Mouse (Mus musculus): ENCODE results near the gene Rcor1.
"Not testable (repeated sequence)": the region's sequence is repeated elsewhere in the genome, so short reads cannot be mapped to it uniquely, and the experiment has no call there.

Rcor1 gene

DNA sequence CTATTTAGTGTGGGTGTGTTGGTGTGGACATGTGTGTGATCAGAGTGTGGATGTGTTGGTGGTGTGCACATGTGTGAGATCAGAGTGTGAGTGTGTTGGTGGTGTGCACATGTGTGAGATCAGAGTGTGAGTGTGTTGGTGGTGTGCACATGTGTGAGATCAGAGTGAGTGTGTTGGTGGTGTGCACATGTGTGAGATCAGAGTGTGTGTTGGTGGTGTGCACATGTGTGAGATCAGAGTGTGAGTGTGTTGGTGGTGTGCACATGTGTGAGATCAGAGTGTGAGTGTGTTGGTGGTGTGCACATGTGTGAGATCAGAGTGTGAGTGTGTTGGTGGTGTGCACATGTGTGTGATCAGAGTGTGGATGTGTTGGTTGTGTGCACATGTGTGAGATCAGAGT, 30.1 kb downstream of the Rcor1 start:
- not testable (repeated sequence) for DNase-seq (ENCODE audit: low spot score)

GRCm38 (mm10) chr12:111071009-111071408, 31.9 kb downstream of the Rcor1 start:
- no peak for DNase-seq (ENCODE audit: low spot score)

- DNase-seq (ENCODE audit: low spot score): no peak
These were observed 32.5 kb downstream of the Rcor1 start for GRCm38 (mm10) chr12:111071477-111072152.

- DNase-seq (ENCODE audit: low spot score): no peak
These were observed 37.3 kb downstream of the Rcor1 start for GRCm38 (mm10) chr12:111076385-111076965.

DNA sequence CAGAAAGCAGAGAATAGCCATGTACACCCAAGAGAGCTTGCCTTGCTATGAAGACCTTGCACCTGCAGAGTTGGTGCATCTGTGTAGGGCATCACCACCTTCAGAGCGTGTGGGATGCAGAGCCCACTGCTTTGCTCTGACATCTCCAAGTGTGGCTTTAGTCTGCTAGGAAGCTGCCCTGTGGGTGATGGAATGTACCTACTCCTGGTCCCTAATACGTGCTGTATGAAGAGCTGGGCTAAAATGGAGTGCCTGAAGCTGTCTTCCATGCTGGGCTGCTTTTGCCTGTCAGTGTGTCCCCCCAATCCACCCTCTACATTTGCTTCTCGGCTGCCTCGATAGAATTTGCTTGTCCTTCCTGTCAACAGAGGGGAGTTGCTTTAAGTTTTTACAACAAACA, 46.4 kb downstream of the Rcor1 start:
- no peak for DNase-seq (ENCODE audit: low spot score)

DNA sequence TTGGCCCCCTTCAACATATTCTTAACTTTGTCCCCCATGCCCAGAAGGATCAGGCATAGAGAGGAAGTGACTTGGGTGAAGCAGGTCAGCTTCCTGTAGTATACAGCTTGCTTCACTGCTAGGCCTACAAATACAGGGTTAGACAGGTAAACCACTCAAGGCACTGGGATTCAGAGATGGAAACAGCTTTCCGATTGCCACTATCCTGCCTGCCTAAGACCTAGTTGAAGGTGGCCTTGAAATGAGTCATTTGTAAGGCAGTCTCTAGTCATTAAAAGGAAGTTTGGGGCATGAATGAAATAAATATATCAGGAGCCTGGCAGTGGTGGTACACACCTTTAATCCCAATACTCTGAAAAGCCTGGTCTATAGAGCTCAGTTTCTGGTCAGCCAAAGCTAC, 47.9 kb downstream of the Rcor1 start:
- no peak for DNase-seq (ENCODE audit: low spot score)

- peak; percentile 88 for DNase-seq (ENCODE audit: low spot score)
These were observed 49.0 kb downstream of the Rcor1 start for GRCm38 (mm10) chr12:111088186-111088585.

- no peak for DNase-seq (ENCODE audit: low spot score)
These were observed 49.6 kb downstream of the Rcor1 start for GRCm38 (mm10) chr12:111088731-111089141.

DNA sequence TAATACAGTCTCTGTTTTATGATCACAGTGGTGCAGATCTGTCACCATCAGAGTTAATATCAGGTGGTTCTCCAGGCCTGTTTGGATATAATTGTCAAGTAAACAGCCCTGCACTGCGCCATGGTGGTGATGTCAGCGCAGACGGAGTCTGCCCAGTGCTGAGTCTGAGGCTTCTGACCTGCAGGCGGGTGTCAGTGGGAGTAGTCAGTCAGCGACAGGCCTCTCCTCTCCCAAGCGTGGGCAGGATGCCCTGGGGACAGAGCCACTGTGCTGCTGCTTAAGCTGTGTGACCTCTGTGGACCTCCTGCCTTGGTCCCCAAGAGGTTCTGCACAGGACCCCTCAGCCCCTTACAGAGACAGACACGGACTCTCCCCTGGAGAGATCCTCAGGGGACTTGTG, 50.0 kb downstream of the Rcor1 start:
- no peak for DNase-seq (ENCODE audit: low spot score)

- DNase-seq (ENCODE audit: low spot score): no peak
These were observed 51.6 kb downstream of the Rcor1 start for GRCm38 (mm10) chr12:111090801-111091200.

DNA sequence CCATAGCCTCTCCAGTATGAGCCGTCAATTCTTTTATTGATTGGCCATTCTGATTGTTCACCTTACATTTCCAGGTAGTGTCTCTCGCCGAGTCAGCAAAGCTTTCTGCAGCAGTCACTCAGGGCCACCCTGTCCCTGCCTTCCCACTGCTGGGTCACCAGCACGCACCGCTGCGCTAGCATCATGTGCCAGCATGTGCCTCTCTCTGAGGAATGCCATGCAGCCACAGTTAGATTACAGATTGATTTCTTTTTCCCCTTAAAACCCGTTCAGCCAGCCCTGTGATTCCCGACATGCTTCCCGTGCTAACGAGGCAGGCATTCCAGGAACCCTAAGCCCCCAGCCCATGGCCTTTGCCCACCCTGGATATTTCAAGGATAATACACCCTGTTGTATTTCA, 52.8 kb downstream of the Rcor1 start:
- no peak for DNase-seq (ENCODE audit: low spot score)

DNA sequence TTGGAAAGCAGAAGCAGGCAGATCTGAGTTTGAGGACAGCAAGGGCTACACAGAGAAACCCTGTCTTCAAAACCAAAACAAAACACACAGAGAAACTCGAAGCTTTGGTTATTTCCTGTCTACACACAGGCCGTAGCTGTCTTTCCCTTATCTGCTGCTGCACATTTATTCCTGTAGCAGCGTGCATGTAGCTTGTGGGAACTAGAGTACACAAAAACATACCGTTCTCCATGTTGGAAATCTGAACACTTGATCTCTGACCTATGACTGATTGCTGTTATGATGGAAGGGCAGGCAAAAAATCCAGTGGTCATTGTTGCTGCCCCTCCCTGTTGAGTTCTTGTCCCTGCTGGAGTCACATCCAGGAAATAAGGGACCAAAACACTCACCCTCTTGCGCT, 54.9 kb downstream of the Rcor1 start:
- peak; percentile 25 for DNase-seq (ENCODE audit: low spot score)

- no peak for DNase-seq (ENCODE audit: low spot score)
These were observed 55.9 kb downstream of the Rcor1 start for GRCm38 (mm10) chr12:111095086-111095485.

- DNase-seq (ENCODE audit: low spot score): no peak
These were observed 57.1 kb downstream of the Rcor1 start for GRCm38 (mm10) chr12:111096249-111096648.

DNA sequence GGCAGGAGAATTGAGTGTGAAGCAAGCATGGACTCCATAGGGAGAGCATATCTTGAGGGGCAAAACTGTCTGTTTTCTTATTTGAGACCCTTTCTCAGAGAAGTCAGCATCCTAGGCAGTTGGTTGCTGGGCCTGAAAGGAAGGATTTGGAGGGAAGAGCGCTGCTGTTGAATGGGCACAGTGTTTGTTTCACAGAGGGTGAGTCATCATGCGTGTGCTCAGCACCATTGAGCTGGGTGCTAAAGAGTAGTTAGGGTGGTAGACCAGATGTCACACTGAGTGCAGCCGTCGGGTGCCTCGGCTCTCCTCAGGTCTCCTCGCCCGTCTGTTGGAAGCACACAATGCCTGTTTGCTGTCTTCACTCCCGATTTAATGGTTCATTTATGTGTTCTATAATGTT, 57.9 kb downstream of the Rcor1 start:
- DNase-seq (ENCODE audit: low spot score): no peak

DNA sequence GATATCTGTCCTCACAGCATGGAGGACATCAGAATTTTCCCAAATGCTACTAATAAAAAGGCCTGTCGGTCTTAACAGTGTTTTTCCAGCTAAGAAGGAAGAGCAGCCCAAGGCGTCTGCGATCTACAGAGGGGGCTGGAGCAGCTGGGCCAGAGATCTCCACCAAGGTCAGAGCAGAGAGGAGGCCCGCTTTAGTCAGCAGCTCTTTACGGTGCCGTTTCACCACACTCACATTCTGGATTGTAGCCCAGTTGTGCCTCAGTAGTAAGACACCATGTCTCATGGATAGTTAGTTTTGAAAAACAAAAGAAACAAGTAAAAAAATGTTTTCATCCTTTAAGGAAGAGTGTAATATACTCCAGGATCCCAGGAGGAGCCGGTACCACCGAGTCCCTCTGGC, 72.0 kb downstream of the Rcor1 start:
- DNase-seq (ENCODE audit: low spot score): no peak

DNA sequence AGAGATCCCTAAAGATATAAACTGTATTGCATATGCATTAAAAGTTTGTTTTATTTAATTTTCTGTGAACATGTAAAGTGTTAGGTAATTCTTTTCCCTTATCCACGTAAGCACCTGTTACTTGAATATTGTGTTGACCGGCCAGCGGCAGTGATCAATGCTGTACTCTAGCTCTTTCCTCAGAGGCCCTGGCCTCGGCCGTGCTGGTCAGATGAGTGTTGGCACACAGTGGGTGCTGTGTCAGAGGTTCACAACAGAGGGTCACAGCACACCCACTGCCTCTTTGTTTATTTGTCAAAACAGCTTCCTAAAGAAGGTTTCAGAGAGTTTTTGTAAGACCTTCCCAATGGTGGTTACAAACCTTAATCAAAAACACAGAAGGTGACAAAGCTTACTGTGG, 75.4 kb downstream of the Rcor1 start:
- no peak for DNase-seq (ENCODE audit: low spot score)

GRCm38 (mm10) chr12:111119506-111120085, 80.4 kb downstream of the Rcor1 start:
- DNase-seq (ENCODE audit: low spot score): no peak

- no peak for DNase-seq (ENCODE audit: low spot score)
These were observed 82.0 kb downstream of the Rcor1 start for GRCm38 (mm10) chr12:111120976-111121645.

DNA sequence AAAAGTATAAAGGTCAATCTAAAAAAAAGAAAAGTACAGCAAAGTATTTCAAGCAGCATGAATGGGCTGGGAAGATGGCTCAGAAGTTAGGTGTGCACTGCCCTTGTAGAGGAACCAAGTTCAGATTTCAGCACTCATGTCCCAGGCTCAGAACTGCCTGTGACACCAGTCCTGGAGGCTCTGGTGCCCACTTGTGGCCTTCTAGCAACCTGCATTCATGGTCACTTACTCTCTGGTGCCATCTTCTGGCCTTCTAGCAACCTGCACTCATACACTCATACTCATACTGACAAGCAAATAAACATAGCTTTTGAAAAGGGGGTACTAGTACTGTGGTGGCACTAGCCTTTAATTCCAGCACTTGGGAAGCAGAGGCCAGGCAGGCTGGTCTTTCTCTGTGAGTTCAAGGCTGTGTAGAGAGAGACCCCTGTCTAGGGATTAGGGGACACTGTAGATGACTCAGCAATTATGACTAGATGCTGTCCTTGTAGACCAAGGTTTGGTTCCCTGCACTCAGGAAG, 83.2 kb downstream of the Rcor1 start:
- DNase-seq (ENCODE audit: low spot score): peak; percentile 40

DNA sequence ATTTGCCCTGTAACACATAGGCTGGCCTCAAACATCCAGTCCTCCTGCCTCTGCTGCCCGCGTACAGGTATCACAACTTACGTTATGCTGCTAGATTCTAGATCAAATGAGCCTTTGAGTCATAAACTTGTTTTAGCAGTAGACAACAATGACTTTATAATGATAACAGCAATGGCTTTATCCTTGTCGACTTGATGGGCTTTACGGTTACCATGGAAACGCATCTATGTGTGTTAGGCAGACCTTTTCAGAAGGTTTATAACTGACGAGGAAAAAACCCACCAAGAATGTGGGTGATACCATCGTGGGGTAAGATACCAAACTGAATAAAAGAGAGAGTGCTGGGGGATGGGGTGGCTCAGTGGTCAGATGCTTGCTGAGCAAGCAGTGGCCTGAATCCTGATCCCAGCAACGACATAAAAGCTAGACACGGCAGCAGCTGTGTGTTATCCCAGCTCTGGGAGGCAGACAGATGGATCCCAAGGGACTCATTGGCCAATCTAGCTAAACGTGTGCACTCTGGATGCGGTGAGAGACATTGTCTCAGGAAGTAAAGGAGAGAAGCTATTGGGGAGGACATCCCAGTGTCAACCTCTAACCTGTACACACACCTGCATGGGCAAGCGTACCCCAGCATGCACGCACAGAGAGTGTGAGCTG, 85.6 kb downstream of the Rcor1 start:
- DNase-seq (ENCODE audit: low spot score): no peak

DNA sequence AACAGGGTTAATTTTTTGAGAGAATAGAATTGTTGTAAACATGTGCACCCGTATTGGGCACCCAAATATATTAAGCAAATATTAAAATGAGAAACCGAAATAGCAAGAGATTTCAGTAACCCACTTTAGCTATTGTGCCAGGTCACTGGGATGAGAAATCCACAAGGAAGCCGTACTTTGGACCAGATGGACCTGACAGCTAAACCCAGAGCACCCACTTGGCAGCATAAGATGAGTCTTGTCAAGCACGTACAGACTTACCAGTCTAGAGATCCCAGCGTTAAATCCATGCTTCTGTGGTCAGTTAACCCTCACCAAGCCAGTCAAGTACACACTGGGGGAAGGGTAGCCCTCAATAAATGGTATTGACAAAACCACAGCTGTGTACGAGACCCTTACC, 86.5 kb downstream of the Rcor1 start:
- no peak for DNase-seq (ENCODE audit: low spot score)
